Mouse (Mus musculus): ENCODE measurements around the gene Eif4ebp2.

GRCm38 (mm10) chr10:61451931-61452617 lies 387 bp downstream of the Eif4ebp2 start:
- TF ChIP-seq CTCF (conservative IDR thresholded peaks at IDR 0.05; ENCODE audit: low read length) (no peak), NANOG (IDR thresholded peaks at IDR 0.05; ENCODE audit: borderline replicate concordance, low read length) (no peak)

Measured in E14TG2a.4 (cell line).